Comparison of ENCODE assay signal across 8 mouse cellular contexts in genomic region chr17:83707372-83707771, GRCm38 (mm10). TPM values are rescaled to one million over a fixed set of nuclear protein-coding genes. Genes with fewer than 3 reads are reported as not detected.
DNase-seq lines count a peak whose midpoint lies in the region; ATAC-seq lines count a peak whose summit lies in the region.

No protein-coding gene starts in this region.

- H3K4me2 ChIP-seq in neural tube, embryonic 11.5 days (ENCODE audit: low read depth), result peak overlapping the region; percentile 11; the same call in 1 of the 2 replicates
- peak overlapping the region; percentile 56 for H3K4me2 ChIP-seq in embryonic facial prominence, embryonic 14.5 days (ENCODE audit: low read depth, low read length)
- H3K4me2 ChIP-seq in limb, embryonic 13.5 days (replicated peaks), result peak overlapping the region; percentile 81
- H3K4me2 ChIP-seq in stomach, embryonic 14.5 days (replicated peaks; ENCODE audit: low read depth, low read length), result peak overlapping the region; percentile 85

- H3K36me3 ChIP-seq in neural tube, embryonic 11.5 days (ENCODE audit: control insufficient read depth, insufficient read depth, low read length), result no peaks in the 10 kb centered on the region
- H3K36me3 ChIP-seq in embryonic facial prominence, embryonic 14.5 days (ENCODE audit: control insufficient read depth, insufficient read depth, low read length), result peaks cover 25% of the 10 kb centered on the region
- H3K36me3 ChIP-seq in limb, embryonic 13.5 days, result peaks cover 33% of the 10 kb centered on the region
- H3K36me3 ChIP-seq in stomach, embryonic 14.5 days (ENCODE audit: control insufficient read depth, insufficient read depth, low read length), result peaks cover 8% of the 10 kb centered on the region; the same call in 1 of the 2 replicates

- 0 out of 2 replicates have a peak, but pooled peaks cover 4% of the 10 kb centered on the region for H3K4me1 ChIP-seq in neural tube, embryonic 11.5 days (ENCODE audit: control insufficient read depth, insufficient read depth, low read length)
- peaks cover 9% of the 10 kb centered on the region for H3K4me1 ChIP-seq in embryonic facial prominence, embryonic 14.5 days (ENCODE audit: control insufficient read depth, insufficient read depth, low read length)
- peaks cover 16% of the 10 kb centered on the region for H3K4me1 ChIP-seq in limb, embryonic 13.5 days
- peaks cover 8% of the 10 kb centered on the region; the same call in 1 of the 2 replicates for H3K4me1 ChIP-seq in stomach, embryonic 14.5 days (ENCODE audit: control insufficient read depth, insufficient read depth, low read length)

- no peak for ATAC-seq in neural tube, embryonic 11.5 days (ENCODE audit: insufficient read depth, low FRiP score, low TSS enrichment)
- no peak for ATAC-seq in embryonic facial prominence, embryonic 14.5 days (ENCODE audit: low read depth)
- no peak for ATAC-seq in limb, embryonic 13.5 days (ENCODE audit: low FRiP score, low read depth)
- ATAC-seq in stomach, embryonic 14.5 days (ENCODE audit: insufficient number of reproducible peaks, insufficient read depth, low FRiP score, low read depth), result no peak

- H3K9me3 ChIP-seq in neural tube, embryonic 11.5 days (ENCODE audit: control insufficient read depth, low read length), result no peaks in the 10 kb centered on the region
- no peaks in the 10 kb centered on the region for H3K9me3 ChIP-seq in embryonic facial prominence, embryonic 14.5 days (ENCODE audit: control insufficient read depth, low read length)
- H3K9me3 ChIP-seq in limb, embryonic 13.5 days, result no peaks in the 10 kb centered on the region
- H3K9me3 ChIP-seq in stomach, embryonic 14.5 days (ENCODE audit: control insufficient read depth, low read depth, low read length), result no peaks in the 10 kb centered on the region

- H3K4me3 ChIP-seq in neural tube, embryonic 11.5 days (ENCODE audit: low read depth, low read length), result no peak overlapping the region
- H3K4me3 ChIP-seq in embryonic facial prominence, embryonic 14.5 days (ENCODE audit: low read depth, low read length), result peak overlapping the region; percentile 89
- peak overlapping the region; percentile 82 for H3K4me3 ChIP-seq in limb, embryonic 13.5 days
- peak overlapping the region; percentile 82; the same call in 1 of the 2 replicates for H3K4me3 ChIP-seq in stomach, embryonic 14.5 days (ENCODE audit: low read depth, low read length)

- WGBS in neural tube, embryonic 11.5 days, result 86% methylated on average over 4 of the region's 4 CpGs
- WGBS in embryonic facial prominence, embryonic 14.5 days, result 84% methylated on average over 4 of the region's 4 CpGs
- 82% methylated on average over 4 of the region's 4 CpGs for WGBS in limb, embryonic 13.5 days
- 81% methylated on average over 4 of the region's 4 CpGs for WGBS in stomach, embryonic 14.5 days

- H3K27me3 ChIP-seq in neural tube, embryonic 11.5 days (ENCODE audit: control insufficient read depth, insufficient read depth, low read length), result no peaks in the 10 kb centered on the region
- H3K27me3 ChIP-seq in embryonic facial prominence, embryonic 14.5 days (replicated peaks; ENCODE audit: control insufficient read depth, insufficient read depth, low read length), result no peaks in the 10 kb centered on the region
- H3K27me3 ChIP-seq in limb, embryonic 13.5 days, result no peaks in the 10 kb centered on the region
- no peaks in the 10 kb centered on the region for H3K27me3 ChIP-seq in stomach, embryonic 14.5 days (ENCODE audit: control insufficient read depth, insufficient read depth, low read length)

- DNase-seq in neural tube, embryonic 11.5 days (ENCODE audit: low spot score), result no peak
- no peak for DNase-seq in neural tube, embryonic 10.5 days (ENCODE audit: extremely low spot score, low spot score)
- DNase-seq in embryonic facial prominence, embryonic 14.5 days (ENCODE audit: low spot score), result no peak
- DNase-seq in cerebellum, postnatal 14 days, result no peak
- no peak for DNase-seq in c-Kit-positive CD71-positive TER-119-positive erythroid progenitor cells, embryonic 14.5 days (ENCODE audit: low spot score)
- DNase-seq in kidney, postnatal 4 days, result no peak

- no peak overlapping the region for H3K9ac ChIP-seq in neural tube, embryonic 11.5 days (ENCODE audit: low read length)
- no peak overlapping the region for H3K9ac ChIP-seq in embryonic facial prominence, embryonic 14.5 days (ENCODE audit: low read depth, low read length)
- H3K9ac ChIP-seq in limb, embryonic 13.5 days, result no peak overlapping the region
- no peak overlapping the region for H3K9ac ChIP-seq in stomach, embryonic 14.5 days (replicated peaks; ENCODE audit: low read depth, low read length)

- H3K27ac ChIP-seq in neural tube, embryonic 11.5 days (ENCODE audit: low read depth, low read length), result no peak overlapping the region
- H3K27ac ChIP-seq in embryonic facial prominence, embryonic 14.5 days (replicated peaks; ENCODE audit: low read depth, low read length), result peak overlapping the region; percentile 94; the same call in 1 of the 2 replicates
- H3K27ac ChIP-seq in limb, embryonic 13.5 days, result peak overlapping the region; percentile 33; the same call in 1 of the 2 replicates
- H3K27ac ChIP-seq in stomach, embryonic 14.5 days (ENCODE audit: low read length), result no peak overlapping the region

RNA-seq across cellular contexts. Expression of gene Mta3, which starts 1.4 kb away (rescaled TPM):
- 33.6 and 37.3 TPM in 2 replicates for polyA plus RNA-seq in neural tube, embryonic 11.5 days (2014; fragmentation: Nextera tagmentation; extraction: Ambion mirVana)
- 30.8 and 34.1 TPM in 2 replicates for polyA plus RNA-seq in embryonic facial prominence, embryonic 14.5 days (2014; fragmentation: Nextera tagmentation; extraction: Ambion mirVana)
- polyA plus RNA-seq in limb, embryonic 13.5 days (2015; fragmentation: Nextera tagmentation; extraction: Ambion mirVana), result 47.9 and 48.6 TPM in 2 replicates
- polyA plus RNA-seq in stomach, embryonic 14.5 days (2014; fragmentation: Nextera tagmentation; extraction: Ambion mirVana), result 36.1 and 38.1 TPM in 2 replicates

Comparison
In these comparisons a context has a peak if more than half of its experiments do, and no peak if none do; other contexts are left out.
1. H3K27ac ChIP-seq: peak in embryonic facial prominence, embryonic 14.5 days (single experiment) and limb, embryonic 13.5 days (single experiment); none in neural tube, embryonic 11.5 days (single experiment) and stomach, embryonic 14.5 days (single experiment).
2. H3K4me2 ChIP-seq: peak in every context shown above with its lines; median percentile 85 in stomach, embryonic 14.5 days; 81 in limb, embryonic 13.5 days; 56 in embryonic facial prominence, embryonic 14.5 days; 11 in neural tube, embryonic 11.5 days.